Comparison of ENCODE assay signal across 19 mouse cellular contexts in genomic region chr8:48295558-48295957, GRCm38 (mm10).
"Had no signal": no experiment of that assay in that cellular context is flagged by ENCODE, and none has a peak within 500 bp of the region (broad histone marks: within the 10 kb centered on the region; RNA-seq: fewer than 3 reads in every experiment).

No protein-coding gene starts in this region.

- H3K4me3 ChIP-seq: layer of hippocampus, adult 2 months; limb, embryonic 15.5 days; liver, embryonic 12.5 days; liver, embryonic 15.5 days; midbrain, embryonic 12.5 days; midbrain, embryonic 15.5 days; neural tube, embryonic 13.5 days had no signal

- ATAC-seq: liver, embryonic 12.5 days; lung, postnatal 0 days; midbrain, embryonic 15.5 days had no signal

- H3K9ac ChIP-seq: limb, embryonic 15.5 days; liver, embryonic 12.5 days; liver, embryonic 15.5 days; lung, embryonic 14.5 days; midbrain, embryonic 12.5 days; midbrain, embryonic 15.5 days; neural tube, embryonic 13.5 days had no signal

- H3K9me3 ChIP-seq: limb, embryonic 15.5 days; liver, embryonic 12.5 days; liver, embryonic 15.5 days; midbrain, embryonic 12.5 days; midbrain, embryonic 15.5 days had no signal

- H3K27ac ChIP-seq: layer of hippocampus, adult 2 months; limb, embryonic 15.5 days; liver, embryonic 12.5 days; liver, embryonic 15.5 days; macrophage; midbrain, embryonic 12.5 days; midbrain, embryonic 15.5 days; neural tube, embryonic 13.5 days had no signal

- H3K27me3 ChIP-seq: limb, embryonic 15.5 days; liver, embryonic 12.5 days; liver, embryonic 15.5 days; midbrain, embryonic 12.5 days; midbrain, embryonic 15.5 days had no signal

- H3K4me1 ChIP-seq: liver, embryonic 12.5 days; liver, embryonic 15.5 days; midbrain, embryonic 12.5 days had no signal

- DNase-seq: kidney, adult 11 months; kidney, adult 8-10 months; kidney, postnatal 25 days; layer of hippocampus, adult 9-11 months; lung, embryonic 14.5 days; retina, postnatal 1 day; right cerebral cortex, postnatal 25 days; spleen, adult 18-20 months; thymus, adult 18-20 months; thymus, postnatal 36 days had no signal

- H3K4me2 ChIP-seq: limb, embryonic 15.5 days; liver, embryonic 12.5 days; liver, embryonic 15.5 days; lung, embryonic 14.5 days; midbrain, embryonic 12.5 days; midbrain, embryonic 15.5 days; neural tube, embryonic 13.5 days had no signal
